Mouse (Mus musculus): ENCODE results near the gene Olfr71. TPM values are rescaled to one million over a fixed set of nuclear protein-coding genes. Genes with fewer than 3 reads are reported as not detected.

The Olfr71 gene
- polyA plus RNA-seq, 1 experiment, result not detected

DNA sequence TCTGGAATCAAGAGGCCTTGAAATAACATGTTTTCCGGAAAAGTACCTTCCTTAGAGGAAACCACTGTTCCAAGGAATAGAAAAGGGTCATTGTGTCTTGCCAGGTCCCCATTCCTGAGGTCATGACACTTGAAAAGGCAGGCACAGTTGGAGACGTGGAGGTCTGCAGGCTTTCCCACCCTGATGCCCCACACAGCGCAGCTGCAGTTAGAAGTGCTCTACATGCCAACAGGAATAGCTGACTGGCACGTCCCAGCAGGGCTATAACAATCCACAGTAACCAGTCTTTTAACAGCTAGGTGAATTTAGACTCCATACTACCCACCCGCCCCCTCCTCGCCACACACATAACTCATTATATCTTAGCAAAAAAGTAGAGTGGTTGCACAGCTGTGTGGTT lies 27.1 kb upstream of the Olfr71 start:
- 84% methylated on average over 6 of the region's 6 CpGs for WGBS
- no peaks in the 10 kb centered on the region for H3K36me3 ChIP-seq (ENCODE audit: control insufficient read depth, insufficient read depth, low read length)

DNA sequence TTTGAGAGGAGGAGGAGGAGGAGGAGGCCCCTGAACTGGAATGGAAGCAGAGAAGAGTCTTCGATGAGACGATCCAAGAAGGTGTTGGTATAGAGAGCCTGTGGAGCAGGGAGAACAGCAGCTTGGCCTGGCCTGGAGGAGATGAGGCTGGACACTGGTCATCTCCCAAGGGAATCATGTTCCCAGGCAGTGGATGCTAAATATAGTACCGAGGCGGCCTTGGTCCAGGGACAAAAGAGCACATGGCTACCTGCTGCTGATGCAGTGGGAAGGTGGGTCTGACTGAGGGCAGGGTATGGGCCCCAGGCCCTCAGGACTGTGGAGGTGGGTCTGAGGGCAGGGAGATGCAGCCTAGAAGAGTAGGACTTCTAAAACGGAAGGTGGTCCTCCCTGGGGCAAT lies 23.1 kb upstream of the Olfr71 start:
- no peaks in the 10 kb centered on the region for H3K27me3 ChIP-seq (ENCODE audit: control insufficient read depth, insufficient read depth, low read length)
- TF ChIP-seq CTCF (IDR thresholded peaks at IDR 0.05; ENCODE audit: extremely low read depth, insufficient read length, insufficient replicate concordance, low read depth, low read length) (no peak), POLR2A (IDR thresholded peaks at IDR 0.05; ENCODE audit: low read depth, low read length) (no peak)
- H3K4me3 ChIP-seq (ENCODE audit: low read depth, low read length), result no peak overlapping the region
- H3K4me1 ChIP-seq (ENCODE audit: control insufficient read depth, insufficient read depth, insufficient read length, low read length), result peaks cover 2% of the 10 kb centered on the region; the same call in 1 of the 2 replicates
- no peak overlapping the region for H3K27ac ChIP-seq (ENCODE audit: insufficient read depth, low read depth, low read length)
- 78% methylated on average over 5 of the region's 5 CpGs for WGBS
- no peaks in the 10 kb centered on the region for H3K36me3 ChIP-seq (ENCODE audit: control insufficient read depth, insufficient read depth, low read length)

More for the DNA sequence above, 27.1 kb upstream of the Olfr71 start:
- Histone ChIP-seq H3K27me3 (ENCODE audit: control insufficient read depth, insufficient read depth, low read length) (no peaks in the 10 kb centered on the region), H3K4me3 (ENCODE audit: low read depth, low read length) (no peak overlapping the region), H3K4me1 (ENCODE audit: control insufficient read depth, insufficient read depth, insufficient read length, low read length) (no peaks in the 10 kb centered on the region; the same call in 1 of the 2 replicates), H3K27ac (ENCODE audit: insufficient read depth, low read depth, low read length) (no peak overlapping the region)
- no peak for TF ChIP-seq POLR2A (IDR thresholded peaks at IDR 0.05; ENCODE audit: low read depth, low read length)

DNA sequence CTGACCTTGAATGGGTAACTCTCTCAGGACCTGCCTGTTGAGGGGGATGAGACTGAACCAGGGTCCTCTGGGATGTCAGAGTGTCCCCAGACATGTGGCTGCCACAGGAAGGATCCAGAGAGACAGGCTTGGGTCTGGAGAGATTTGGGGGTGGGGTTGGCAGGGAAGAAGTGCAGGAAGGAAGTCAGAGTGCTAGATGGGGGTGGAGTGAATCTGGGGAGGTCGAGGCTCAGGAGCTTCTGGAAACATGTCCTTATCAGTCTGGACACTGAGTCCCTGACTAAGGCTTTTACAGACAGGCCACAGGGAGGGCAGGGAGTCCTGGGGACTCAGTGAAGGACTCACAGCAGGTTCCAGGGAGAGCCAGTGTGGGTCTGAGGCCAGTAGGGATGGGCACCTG lies 22.1 kb upstream of the Olfr71 start:
- Histone ChIP-seq H3K4me1 (ENCODE audit: control insufficient read depth, insufficient read depth, insufficient read length, low read length) (peaks cover 12% of the 10 kb centered on the region; the same call in 1 of the 2 replicates), H3K36me3 (ENCODE audit: control insufficient read depth, insufficient read depth, low read length) (no peaks in the 10 kb centered on the region), H3K27ac (ENCODE audit: insufficient read depth, low read depth, low read length) (no peak overlapping the region), H3K27me3 (ENCODE audit: control insufficient read depth, insufficient read depth, low read length) (no peaks in the 10 kb centered on the region), H3K4me3 (ENCODE audit: low read depth, low read length) (no peak overlapping the region)
- WGBS, result 0% methylated on average over 1 of the region's 1 CpGs
- no peak for TF ChIP-seq CTCF (IDR thresholded peaks at IDR 0.05; ENCODE audit: extremely low read depth, insufficient read length, insufficient replicate concordance, low read depth, low read length)
- TF ChIP-seq POLR2A (IDR thresholded peaks at IDR 0.05; ENCODE audit: low read depth, low read length), result no peak

DNA sequence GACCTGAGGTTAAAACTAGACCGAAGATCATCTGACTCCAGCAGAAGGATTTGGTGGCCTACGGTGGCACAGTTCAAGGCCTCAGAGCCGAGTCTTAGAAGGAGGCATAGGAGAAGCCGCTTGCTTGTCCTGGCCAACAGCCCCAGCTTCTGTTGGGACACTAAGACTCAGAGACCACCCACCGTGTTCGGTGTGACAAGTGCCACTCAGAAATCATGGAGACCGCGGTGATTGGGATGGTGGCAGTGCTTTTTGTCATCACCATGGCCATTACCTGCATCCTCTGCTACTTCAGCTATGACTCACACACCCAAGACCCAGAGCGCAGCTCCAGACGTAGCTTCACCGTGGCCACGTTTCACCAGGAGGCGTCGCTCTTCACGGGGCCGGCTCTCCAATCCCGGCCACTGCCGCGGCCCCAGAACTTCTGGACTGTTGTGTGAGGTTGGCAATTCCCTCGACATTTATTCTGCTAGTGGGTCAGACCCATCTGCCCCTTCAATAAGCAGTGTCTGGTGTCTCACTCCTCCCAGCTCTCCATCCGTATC lies 20.8 kb upstream of the Olfr71 start:
- Histone ChIP-seq H3K27me3 (ENCODE audit: control insufficient read depth, insufficient read depth, low read length) (no peaks in the 10 kb centered on the region), H3K27ac (ENCODE audit: insufficient read depth, low read depth, low read length) (peak overlapping the region; percentile 91), H3K4me1 (ENCODE audit: control insufficient read depth, insufficient read depth, insufficient read length, low read length) (peaks cover 20% of the 10 kb centered on the region; the same call in 1 of the 2 replicates), H3K4me3 (ENCODE audit: low read depth, low read length) (peak overlapping the region; percentile 24; the same call in 1 of the 2 replicates), H3K36me3 (ENCODE audit: control insufficient read depth, insufficient read depth, low read length) (no peaks in the 10 kb centered on the region)
- TF ChIP-seq POLR2A (IDR thresholded peaks at IDR 0.05; ENCODE audit: low read depth, low read length), result no peak
- no peak for TF ChIP-seq CTCF (IDR thresholded peaks at IDR 0.05; ENCODE audit: extremely low read depth, insufficient read length, insufficient replicate concordance, low read depth, low read length)
- WGBS, result 57% methylated on average over 21 of the region's 21 CpGs

DNA sequence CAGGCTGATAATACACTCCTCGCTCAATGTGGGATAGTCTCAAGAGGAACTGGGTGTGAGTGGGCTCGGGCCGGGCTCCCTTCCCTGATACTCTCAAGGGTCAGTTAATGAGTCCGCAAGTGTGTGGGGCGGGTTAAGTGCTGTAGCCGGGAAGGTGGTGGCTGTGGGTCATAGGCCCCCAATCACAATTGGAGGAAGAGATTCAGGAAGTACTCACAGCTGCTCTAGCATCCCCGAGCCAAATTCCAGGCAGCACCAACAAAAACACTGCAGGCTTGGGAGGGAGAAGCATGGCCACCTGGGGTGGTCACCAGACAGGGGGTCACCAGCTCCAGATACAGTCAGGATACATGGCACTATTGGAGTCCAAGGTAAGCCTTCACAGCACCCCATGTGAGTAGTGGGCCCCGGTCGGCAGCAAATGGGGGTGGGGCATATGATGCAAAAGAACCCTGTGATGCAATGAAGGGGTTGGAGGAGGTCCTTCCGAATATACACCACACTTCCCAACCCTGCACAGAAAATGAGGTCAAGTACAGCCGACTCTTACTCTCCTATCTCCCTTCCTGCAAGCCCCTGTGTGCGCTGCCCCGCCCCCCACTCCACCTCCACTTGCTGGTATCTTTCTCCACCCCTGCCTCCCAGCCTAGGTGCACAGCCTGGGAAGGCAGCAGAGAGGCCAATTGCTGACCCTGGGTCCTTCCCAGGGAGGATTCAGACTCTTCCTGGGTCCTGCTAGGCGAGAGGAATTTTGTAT lies 19.9 kb upstream of the Olfr71 start, which contains the start of gene Spaar:
Gene Spaar, plus strand, starts transcription at position 241 of the 757 bp plus-strand sequence.
- Histone ChIP-seq H3K27me3 (ENCODE audit: control insufficient read depth, insufficient read depth, low read length) (no peaks in the 10 kb centered on the region), H3K36me3 (ENCODE audit: control insufficient read depth, insufficient read depth, low read length) (no peaks in the 10 kb centered on the region), H3K27ac (ENCODE audit: insufficient read depth, low read depth, low read length) (peak within 1 kb of the TSS; percentile 91), H3K4me1 (ENCODE audit: control insufficient read depth, insufficient read depth, insufficient read length, low read length) (peaks cover 20% of the 10 kb centered on the region; the same call in 1 of the 2 replicates), H3K4me3 (ENCODE audit: low read depth, low read length) (peak within 1 kb of the TSS; percentile 24; the same call in 1 of the 2 replicates)
- TF ChIP-seq CTCF (IDR thresholded peaks at IDR 0.05; ENCODE audit: extremely low read depth, insufficient read length, insufficient replicate concordance, low read depth, low read length) (no peak), POLR2A (IDR thresholded peaks at IDR 0.05; ENCODE audit: low read depth, low read length) (no peak)
- 41% methylated on average over 14 of the region's 14 CpGs for WGBS

DNA sequence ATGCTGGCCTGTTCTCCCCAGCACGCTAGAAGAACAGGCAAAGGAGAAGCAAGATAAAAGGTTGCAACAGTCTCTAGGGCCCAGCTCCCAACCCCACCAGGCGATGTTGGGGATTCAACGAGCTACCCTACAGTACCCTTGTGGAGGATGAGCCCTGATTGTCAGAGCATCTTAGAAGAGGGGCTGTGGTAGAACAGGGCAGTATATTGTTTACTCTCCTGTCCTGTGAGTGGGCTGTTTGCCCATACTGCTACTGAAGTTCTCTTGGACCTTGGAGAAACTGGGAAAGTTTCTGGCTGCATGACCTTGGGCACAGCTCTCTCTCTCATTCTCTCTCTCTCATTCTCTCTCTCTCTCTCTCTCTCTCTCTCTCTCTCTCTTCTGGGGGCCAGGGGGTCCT lies 19.1 kb upstream of the Olfr71 start:
- Histone ChIP-seq H3K36me3 (ENCODE audit: control insufficient read depth, insufficient read depth, low read length) (no peaks in the 10 kb centered on the region), H3K27me3 (ENCODE audit: control insufficient read depth, insufficient read depth, low read length) (no peaks in the 10 kb centered on the region), H3K4me1 (ENCODE audit: control insufficient read depth, insufficient read depth, insufficient read length, low read length) (peaks cover 20% of the 10 kb centered on the region; the same call in 1 of the 2 replicates), H3K4me3 (ENCODE audit: low read depth, low read length) (no peak overlapping the region), H3K27ac (ENCODE audit: insufficient read depth, low read depth, low read length) (peak overlapping the region; percentile 91)
- TF ChIP-seq POLR2A (IDR thresholded peaks at IDR 0.05; ENCODE audit: low read depth, low read length) (no peak), CTCF (IDR thresholded peaks at IDR 0.05; ENCODE audit: extremely low read depth, insufficient read length, insufficient replicate concordance, low read depth, low read length) (no peak)
- 51% methylated on average over 3 of the region's 3 CpGs for WGBS

DNA sequence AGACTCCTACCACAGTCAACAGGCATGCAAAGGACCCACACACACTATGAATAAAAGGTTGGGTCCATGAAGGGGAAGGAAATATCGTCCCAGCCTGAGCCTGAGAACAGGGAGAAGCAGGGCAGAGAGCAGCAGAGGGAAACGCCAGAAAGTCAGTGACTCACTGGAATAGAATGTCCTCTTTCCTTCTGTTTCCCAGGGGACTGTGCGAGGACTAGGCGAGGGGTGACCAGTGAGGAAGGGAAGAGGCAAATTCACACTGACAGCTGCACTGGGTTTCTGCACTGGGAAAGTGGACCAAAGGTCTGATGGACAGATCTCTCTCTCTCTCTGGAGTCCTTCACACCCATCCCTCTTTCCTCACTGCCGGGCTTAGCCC lies 18.5 kb upstream of the Olfr71 start:
- H3K27ac ChIP-seq (ENCODE audit: insufficient read depth, low read depth, low read length), result peak overlapping the region; percentile 91
- no peak for TF ChIP-seq CTCF (IDR thresholded peaks at IDR 0.05; ENCODE audit: extremely low read depth, insufficient read length, insufficient replicate concordance, low read depth, low read length)

More for the DNA sequence above, 18.5 kb upstream of the Olfr71 start:
- Histone ChIP-seq H3K36me3 (ENCODE audit: control insufficient read depth, insufficient read depth, low read length) (no peaks in the 10 kb centered on the region), H3K4me3 (ENCODE audit: low read depth, low read length) (no peak overlapping the region), H3K4me1 (ENCODE audit: control insufficient read depth, insufficient read depth, insufficient read length, low read length) (peaks cover 20% of the 10 kb centered on the region; the same call in 1 of the 2 replicates), H3K27me3 (ENCODE audit: control insufficient read depth, insufficient read depth, low read length) (no peaks in the 10 kb centered on the region)
- 16% methylated on average over 5 of the region's 5 CpGs for WGBS

Measured in small intestine, adult 2 months (tissue).